7 mouse cellular contexts compared by ENCODE assay signal in the genomic region with DNA sequence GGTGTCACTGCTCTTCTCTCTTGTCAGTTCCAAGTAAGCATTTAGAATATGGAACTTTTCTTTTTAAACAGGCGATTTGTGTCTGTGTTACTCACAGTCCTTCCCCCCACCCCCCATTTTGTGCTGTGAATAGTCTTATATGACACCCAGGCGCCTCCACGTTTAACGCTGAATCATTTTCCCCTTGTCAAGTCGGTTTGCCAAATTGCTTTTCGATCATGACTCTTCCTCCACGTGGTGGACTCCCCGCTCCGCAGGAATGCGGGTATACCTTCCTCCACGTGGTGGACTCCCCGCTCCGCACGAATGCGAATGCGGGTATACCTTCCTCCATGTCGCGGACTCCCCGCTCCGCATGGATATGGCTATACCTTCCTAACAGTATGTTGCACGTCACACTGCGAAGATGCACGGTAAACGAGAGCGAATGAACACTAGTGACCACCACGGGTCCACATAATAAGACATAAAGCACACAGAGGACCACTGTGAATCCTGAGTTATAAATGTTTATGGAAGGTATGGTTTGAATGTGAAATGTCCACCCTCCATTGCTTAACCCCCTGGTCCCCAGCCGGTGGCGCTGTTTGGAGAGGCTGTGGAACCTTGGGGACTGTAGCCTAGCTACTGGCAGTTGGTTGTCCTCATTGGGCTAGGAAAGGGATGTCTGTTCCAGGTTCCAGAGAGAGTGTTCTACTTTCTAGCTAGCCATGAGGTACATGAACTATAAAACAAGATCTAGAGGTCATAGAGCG.
DNase-seq lines count a peak whose midpoint lies in the region; ATAC-seq and TF ChIP-seq lines count a peak whose summit lies in the region.

No protein-coding gene starts in this region.

- no peak for TF ChIP-seq POLR2A in brain, embryonic 14.5 days (IDR thresholded peaks at IDR 0.05; ENCODE audit: borderline replicate concordance, extremely low read depth, insufficient read depth, insufficient read length, poor library complexity, severe bottlenecking)

- peak overlapping the region; percentile 16; the same call in 1 of the 2 replicates for H3K4me2 ChIP-seq in hindbrain, embryonic 12.5 days (replicated peaks)
- H3K4me2 ChIP-seq in midbrain, embryonic 15.5 days = peak overlapping the region; percentile 36

- DNase-seq in layer of hippocampus, adult 2 months (ENCODE audit: low spot score in 2 of 2) = no peak
- DNase-seq in layer of hippocampus, adult 8-10 months (ENCODE audit: low spot score in 2 of 2) = no peak
- DNase-seq in brain, embryonic 14.5 days (ENCODE audit: low read depth) = no peak
- no peak for DNase-seq in c-Kit-positive CD71-positive TER-119-positive erythroid progenitor cells, embryonic 14.5 days (ENCODE audit: low spot score)

- no peak overlapping the region for H3K9ac ChIP-seq in hindbrain, embryonic 12.5 days
- H3K9ac ChIP-seq in midbrain, embryonic 15.5 days = no peak overlapping the region

- no peaks in the 10 kb centered on the region for H3K4me1 ChIP-seq in hindbrain, embryonic 12.5 days
- H3K4me1 ChIP-seq in midbrain, embryonic 15.5 days = 0 out of 2 replicates have a peak, but pooled peaks cover 5% of the 10 kb centered on the region

- no peaks in the 10 kb centered on the region for H3K36me3 ChIP-seq in hindbrain, embryonic 12.5 days
- no peaks in the 10 kb centered on the region for H3K36me3 ChIP-seq in midbrain, embryonic 15.5 days (replicated peaks)

- 50% methylated on average over 29 of the region's 29 CpGs for WGBS in hindbrain, embryonic 12.5 days
- 53% methylated on average over 29 of the region's 29 CpGs for WGBS in midbrain, embryonic 15.5 days

- ATAC-seq in hindbrain, embryonic 12.5 days (ENCODE audit: low FRiP score) = no peak
- ATAC-seq in midbrain, embryonic 15.5 days (replicated peaks) = no peak
- no peak for ATAC-seq in inflammation-experienced regulatory T-cells, adult 6 months

- peaks cover 5% of the 10 kb centered on the region; the same call in 1 of the 2 replicates for H3K27me3 ChIP-seq in hindbrain, embryonic 12.5 days
- H3K27me3 ChIP-seq in midbrain, embryonic 15.5 days (replicated peaks) = no peaks in the 10 kb centered on the region; the same call in 1 of the 2 replicates

- H3K4me3 ChIP-seq in layer of hippocampus, adult 2 months = peak overlapping the region; percentile 38
- no peak overlapping the region for H3K4me3 ChIP-seq in hindbrain, embryonic 12.5 days
- peak overlapping the region; percentile 12 for H3K4me3 ChIP-seq in midbrain, embryonic 15.5 days

- peak; percentile 60 for TF ChIP-seq CTCF in layer of hippocampus, adult 2 months (conservative IDR thresholded peaks at IDR 0.05)
- TF ChIP-seq CTCF in brain, embryonic 14.5 days (IDR thresholded peaks at IDR 0.05; ENCODE audit: borderline replicate concordance, extremely low read depth, insufficient read depth, insufficient read length) = peak; percentile 11; the same call in 1 of the 2 replicates

- no peaks in the 10 kb centered on the region for H3K9me3 ChIP-seq in hindbrain, embryonic 12.5 days (replicated peaks)
- no peaks in the 10 kb centered on the region for H3K9me3 ChIP-seq in midbrain, embryonic 15.5 days

- no peak overlapping the region for H3K27ac ChIP-seq in layer of hippocampus, adult 2 months
- H3K27ac ChIP-seq in hindbrain, embryonic 12.5 days = no peak overlapping the region
- H3K27ac ChIP-seq in midbrain, embryonic 15.5 days = no peak overlapping the region
